Mouse (Mus musculus) kidney, postnatal 4 days (tissue): ENCODE results near the gene Ap2s1.
A peak's percentile ranks its signal among the peaks of the same experiment; 100 is the strongest.
"Not testable (repeated sequence)": the region's sequence is repeated elsewhere in the genome, so short reads cannot be mapped to it uniquely, and the experiment has no call there.

Experiments used
- DNase-seq, 2 experiments: peaks; one replicate each; pipeline ENCODE4 v3.0.0; 2021; ENCODE audit warnings: mixed read lengths in 2 of 2

Ap2s1 gene

GRCm38 (mm10) chr7:16738073-16738696, at the start of gene Ap2s1:
Gene Ap2s1, plus strand, starts transcription at chr7:16738410.
- DNase-seq: peak; percentile 97 to 98

GRCm38 (mm10) chr7:16689196-16689595, 49.0 kb upstream of the Ap2s1 start:
- DNase-seq: peak; percentile 25 to 51

GRCm38 (mm10) chr7:16695025-16695424, 43.2 kb upstream of the Ap2s1 start:
- peak; percentile 65 to 66 for DNase-seq

GRCm38 (mm10) chr7:16699042-16699441, 39.2 kb upstream of the Ap2s1 start:
- DNase-seq: no peak

GRCm38 (mm10) chr7:16700583-16700982, 37.6 kb upstream of the Ap2s1 start:
- no peak for DNase-seq

- no peak for DNase-seq
Observed at GRCm38 (mm10) chr7:16706385-16706784, 31.8 kb upstream of the Ap2s1 start.

GRCm38 (mm10) chr7:16708244-16708643, 30.0 kb upstream of the Ap2s1 start:
- DNase-seq: no peak

- peak in 1 of 2 experiments; percentile 15 for DNase-seq
Observed at GRCm38 (mm10) chr7:16710604-16711003, 27.6 kb upstream of the Ap2s1 start.

- no peak for DNase-seq
Observed at GRCm38 (mm10) chr7:16712633-16713415, 25.4 kb upstream of the Ap2s1 start.

GRCm38 (mm10) chr7:16716456-16717152, 21.6 kb upstream of the Ap2s1 start:
- DNase-seq: not testable (repeated sequence)

GRCm38 (mm10) chr7:16721629-16722028, 16.6 kb upstream of the Ap2s1 start, which contains the start of gene Ceacam9:
Gene Ceacam9, plus strand, starts transcription at chr7:16721929.
- no peak for DNase-seq

GRCm38 (mm10) chr7:16722490-16722889, 15.7 kb upstream of the Ap2s1 start:
- DNase-seq: not testable (repeated sequence)

GRCm38 (mm10) chr7:16728596-16729348, 9.4 kb upstream of the Ap2s1 start:
- DNase-seq: peak; percentile 85 to 87

GRCm38 (mm10) chr7:16729563-16729962, 8.6 kb upstream of the Ap2s1 start:
- peak; percentile 50 to 67 for DNase-seq

- DNase-seq: no peak
Observed at GRCm38 (mm10) chr7:16730791-16731190, 7.4 kb upstream of the Ap2s1 start.

- DNase-seq: peak in 1 of 2 experiments; percentile 21
Observed at GRCm38 (mm10) chr7:16731893-16732422, 6.3 kb upstream of the Ap2s1 start.

GRCm38 (mm10) chr7:16737606-16738072, 571 bp upstream of the Ap2s1 start:
- no peak for DNase-seq

- no peak for DNase-seq
Observed at GRCm38 (mm10) chr7:16739056-16739604, 920 bp downstream of the Ap2s1 start.

GRCm38 (mm10) chr7:16745373-16745772, 7.2 kb downstream of the Ap2s1 start:
- DNase-seq: no peak

GRCm38 (mm10) chr7:16746093-16746492, 7.9 kb downstream of the Ap2s1 start:
- DNase-seq: peak; percentile 56 to 71

- no peak for DNase-seq
Observed at GRCm38 (mm10) chr7:16747656-16748055, 9.4 kb downstream of the Ap2s1 start.

- no peak for DNase-seq
Observed at GRCm38 (mm10) chr7:16752016-16752415, 13.8 kb downstream of the Ap2s1 start.
